8 mouse cellular contexts compared by ENCODE assay signal in the genomic region with DNA sequence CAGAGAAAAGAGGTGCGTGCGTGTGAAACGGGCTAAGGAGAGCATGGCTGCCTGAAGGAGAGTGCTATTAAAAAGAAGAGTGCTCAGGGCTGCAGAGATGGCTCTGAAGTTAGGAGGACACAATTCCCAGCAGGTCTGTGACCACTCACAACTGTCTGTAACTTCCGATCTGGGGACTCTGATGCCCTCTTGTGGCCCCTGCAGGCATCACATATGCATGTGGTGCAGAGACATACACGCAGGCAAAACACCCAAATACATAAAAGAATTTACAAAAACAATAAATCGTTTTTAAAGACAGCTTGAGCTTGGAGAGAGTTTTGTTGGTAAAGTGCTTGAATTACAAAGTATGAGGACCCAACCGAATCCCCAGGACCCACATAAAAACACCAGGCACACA. TPM values are rescaled to one million over a fixed set of nuclear protein-coding genes. Genes with fewer than 3 reads are reported as not detected.
DNase-seq lines count a peak whose midpoint lies in the region; ATAC-seq and TF ChIP-seq lines count a peak whose summit lies in the region.

No protein-coding gene starts in this region.

- no peaks in the 10 kb centered on the region for H3K9me3 ChIP-seq in forebrain, embryonic 10.5 days
- H3K9me3 ChIP-seq in forebrain, embryonic 13.5 days (replicated peaks): no peaks in the 10 kb centered on the region
- no peaks in the 10 kb centered on the region for H3K9me3 ChIP-seq in liver, embryonic 12.5 days (replicated peaks)

- H3K79me2 ChIP-seq in liver, adult 2 months (ENCODE audit: control insufficient read depth, insufficient read depth, low read length): peaks cover 6% of the 10 kb centered on the region; the same call in 1 of the 2 replicates

- peaks cover 16% of the 10 kb centered on the region for H3K4me1 ChIP-seq in forebrain, embryonic 10.5 days
- H3K4me1 ChIP-seq in forebrain, embryonic 13.5 days: peaks cover 14% of the 10 kb centered on the region
- peaks cover 13% of the 10 kb centered on the region; the same call in 1 of the 2 replicates for H3K4me1 ChIP-seq in liver, adult 2 months (ENCODE audit: control insufficient read depth, insufficient read depth, low read length)
- peaks cover 8% of the 10 kb centered on the region for H3K4me1 ChIP-seq in liver, embryonic 12.5 days

- H3K4me3 ChIP-seq in forebrain, embryonic 10.5 days: no peak overlapping the region
- no peak overlapping the region for H3K4me3 ChIP-seq in forebrain, embryonic 13.5 days
- H3K4me3 ChIP-seq in liver, adult 2 months (ENCODE audit: insufficient read depth, low read depth, low read length): no peak overlapping the region
- no peak overlapping the region for H3K4me3 ChIP-seq in liver, embryonic 12.5 days

- intact Hi-C loops in gastrocnemius, postnatal 14 days (cut with DNase I; ENCODE audit: low total_unique reads): no loop called here

- peaks cover 32% of the 10 kb centered on the region for H3K27me3 ChIP-seq in forebrain, embryonic 10.5 days (ENCODE audit: poor library complexity, severe bottlenecking)
- H3K27me3 ChIP-seq in forebrain, embryonic 13.5 days: peaks cover 26% of the 10 kb centered on the region
- no peaks in the 10 kb centered on the region for H3K27me3 ChIP-seq in liver, adult 2 months (ENCODE audit: control insufficient read depth, insufficient read depth, low read length)
- H3K27me3 ChIP-seq in liver, embryonic 12.5 days (replicated peaks): peaks cover 41% of the 10 kb centered on the region

- WGBS in forebrain, embryonic 10.5 days: 31% methylated on average over 7 of the region's 7 CpGs
- WGBS in forebrain, embryonic 13.5 days: 24% methylated on average over 7 of the region's 7 CpGs
- WGBS in liver, adult 2 months: 54% methylated on average over 7 of the region's 7 CpGs
- WGBS in liver, embryonic 12.5 days (ENCODE audit: insufficient replicate concordance): 24% methylated on average over 7 of the region's 7 CpGs

- no peaks in the 10 kb centered on the region for H3K36me3 ChIP-seq in forebrain, embryonic 10.5 days (replicated peaks)
- H3K36me3 ChIP-seq in forebrain, embryonic 13.5 days (ENCODE audit: poor library complexity, severe bottlenecking): no peaks in the 10 kb centered on the region
- no peaks in the 10 kb centered on the region; the same call in 1 of the 2 replicates for H3K36me3 ChIP-seq in liver, adult 2 months (ENCODE audit: control insufficient read depth, insufficient read depth, low read length)
- H3K36me3 ChIP-seq in liver, embryonic 12.5 days: peaks cover 4% of the 10 kb centered on the region; the same call in 1 of the 2 replicates

- peak; percentile 43 for DNase-seq in forebrain, embryonic 10.5 days (ENCODE audit: extremely low spot score, low spot score)
- DNase-seq in liver, adult 2 months (ENCODE audit: extremely low read depth, low read depth, low spot score): no peak
- DNase-seq in ZHBTc4 (ENCODE audit: low read depth, low spot score): peak; percentile 78
- DNase-seq in gastrocnemius, postnatal 14 days: peak; percentile 44
- DNase-seq in frontal cortex, postnatal 10 days (ENCODE audit: low spot score in 2 of 2): no peak

- no peak for TF ChIP-seq POLR2A in liver, adult 2 months (IDR thresholded peaks at IDR 0.05; ENCODE audit: extremely low read depth, insufficient read depth, low read length)

- peak; percentile 72 for TF ChIP-seq CTCF in liver, adult 2 months (IDR thresholded peaks at IDR 0.05; ENCODE audit: low read depth, low read length)

- H3K4me2 ChIP-seq in forebrain, embryonic 13.5 days: no peak overlapping the region
- H3K4me2 ChIP-seq in liver, embryonic 12.5 days: no peak overlapping the region

- ATAC-seq in forebrain, embryonic 13.5 days: no peak
- ATAC-seq in liver, embryonic 12.5 days: no peak
- ATAC-seq in megakaryocyte progenitor cell, adult 5-6 weeks (replicated peaks; ENCODE audit: poor library complexity): peak; percentile 82

- H3K9ac ChIP-seq in forebrain, embryonic 13.5 days: no peak overlapping the region
- H3K9ac ChIP-seq in liver, adult 2 months (ENCODE audit: low read depth, low read length): no peak overlapping the region
- H3K9ac ChIP-seq in liver, embryonic 12.5 days: no peak overlapping the region

- no peak overlapping the region for H3K27ac ChIP-seq in forebrain, embryonic 10.5 days
- H3K27ac ChIP-seq in forebrain, embryonic 13.5 days: no peak overlapping the region
- H3K27ac ChIP-seq in liver, adult 2 months (replicated peaks; ENCODE audit: insufficient read depth, low read depth, low read length): no peak overlapping the region
- H3K27ac ChIP-seq in liver, embryonic 12.5 days: no peak overlapping the region

RNA-seq across cellular contexts. Expression of a gene that starts 3.1 kb away (rescaled TPM):
- 5.9 and 7.9 TPM in 2 replicates for polyA plus RNA-seq in forebrain, embryonic 10.5 days (2016; fragmentation: Nextera tagmentation; extraction: Ambion mirVana)
- 11.0 and 13.1 TPM in 2 replicates for polyA plus RNA-seq in forebrain, embryonic 13.5 days (2015; fragmentation: Nextera tagmentation; extraction: Ambion mirVana)
- 7.9 and 9.5 TPM in 2 replicates for total RNA-seq in liver, adult 2 months (2014; rRNA removed)
- 26.2 and 29.7 TPM in 2 replicates for polyA plus RNA-seq in liver, adult 2 months (2012; rRNA removed)
- polyA plus RNA-seq in liver, embryonic 12.5 days (2016; fragmentation: Nextera tagmentation; extraction: Ambion mirVana): 5.0 and 5.2 TPM in 2 replicates
- total RNA-seq in gastrocnemius, postnatal 14 days (2021): 10 to 100 TPM; 10.9 to 14.4 TPM
- total RNA-seq in megakaryocyte progenitor cell, adult 5-6 weeks (2015): 0.59 and 2.1 TPM in 2 replicates
- total RNA-seq in megakaryocyte progenitor cell, adult 5-6 weeks (2017): 1.1 and 4.7 TPM in 2 replicates

RNA-seq across cellular contexts. Expression of a gene that starts 38.5 kb away (rescaled TPM):
- polyA plus RNA-seq in forebrain, embryonic 10.5 days (2016; fragmentation: Nextera tagmentation; extraction: Ambion mirVana): 4.1 and 4.3 TPM in 2 replicates
- 2.1 and 2.4 TPM in 2 replicates for polyA plus RNA-seq in forebrain, embryonic 13.5 days (2015; fragmentation: Nextera tagmentation; extraction: Ambion mirVana)
- total RNA-seq in liver, adult 2 months (2014; rRNA removed): 0.83 and 1.9 TPM in 2 replicates
- polyA plus RNA-seq in liver, adult 2 months (2012; rRNA removed): 7.9 and 10.1 TPM in 2 replicates
- polyA plus RNA-seq in liver, embryonic 12.5 days (2016; fragmentation: Nextera tagmentation; extraction: Ambion mirVana): 1.0 and 1.2 TPM in 2 replicates
- 1 to 10 TPM; 1.3 to 2.1 TPM for total RNA-seq in gastrocnemius, postnatal 14 days (2021)
- total RNA-seq in megakaryocyte progenitor cell, adult 5-6 weeks (2015): 1.8 and 2.1 TPM in 2 replicates
- total RNA-seq in megakaryocyte progenitor cell, adult 5-6 weeks (2017): 0.54 and 0.92 TPM in 2 replicates

RNA-seq across cellular contexts. Expression of a gene that starts 42.5 kb away (rescaled TPM):
- polyA plus RNA-seq in forebrain, embryonic 10.5 days (2016; fragmentation: Nextera tagmentation; extraction: Ambion mirVana): 39.2 and 41.9 TPM in 2 replicates
- polyA plus RNA-seq in forebrain, embryonic 13.5 days (2015; fragmentation: Nextera tagmentation; extraction: Ambion mirVana): 46.4 and 50.3 TPM in 2 replicates
- 30.5 and 31.8 TPM in 2 replicates for total RNA-seq in liver, adult 2 months (2014; rRNA removed)
- 56.7 and 60.5 TPM in 2 replicates for polyA plus RNA-seq in liver, adult 2 months (2012; rRNA removed)
- polyA plus RNA-seq in liver, embryonic 12.5 days (2016; fragmentation: Nextera tagmentation; extraction: Ambion mirVana): 76.6 and 81.8 TPM in 2 replicates
- total RNA-seq in gastrocnemius, postnatal 14 days (2021): 10 to 100 TPM; 78.3 to 89.4 TPM
- total RNA-seq in megakaryocyte progenitor cell, adult 5-6 weeks (2015): 84.3 and 85.6 TPM in 2 replicates
- total RNA-seq in megakaryocyte progenitor cell, adult 5-6 weeks (2017): 74.8 and 96.1 TPM in 2 replicates

RNA-seq across cellular contexts. Expression of a gene that starts 43.3 kb away (rescaled TPM):
- 3.8 and 3.9 TPM in 2 replicates for polyA plus RNA-seq in forebrain, embryonic 10.5 days (2016; fragmentation: Nextera tagmentation; extraction: Ambion mirVana)
- polyA plus RNA-seq in forebrain, embryonic 13.5 days (2015; fragmentation: Nextera tagmentation; extraction: Ambion mirVana): 2.9 and 3.8 TPM in 2 replicates
- total RNA-seq in liver, adult 2 months (2014; rRNA removed): 8.5 and 9.5 TPM in 2 replicates
- 10.0 and 20.5 TPM in 2 replicates for polyA plus RNA-seq in liver, adult 2 months (2012; rRNA removed)
- polyA plus RNA-seq in liver, embryonic 12.5 days (2016; fragmentation: Nextera tagmentation; extraction: Ambion mirVana): 7.9 and 8.0 TPM in 2 replicates
- 1 to 10 TPM; 3.2 to 4.1 TPM for total RNA-seq in gastrocnemius, postnatal 14 days (2021)
- total RNA-seq in megakaryocyte progenitor cell, adult 5-6 weeks (2015): 26.6 and 48.3 TPM in 2 replicates
- total RNA-seq in megakaryocyte progenitor cell, adult 5-6 weeks (2017): 16.4 and 26.7 TPM in 2 replicates

Comparison
In these comparisons a context has a peak if more than half of its experiments do, and no peak if none do; other contexts are left out.
1. DNase-seq: peak in forebrain, embryonic 10.5 days (single experiment), ZHBTc4 (single experiment) and gastrocnemius, postnatal 14 days (single experiment); none in liver, adult 2 months (single experiment) and frontal cortex, postnatal 10 days (0 of 2).